Mouse (Mus musculus): ENCODE measurements around the gene Casq2. TPM values are rescaled to one million over a fixed set of nuclear protein-coding genes. Genes with fewer than 3 reads are reported as not detected.

Casq2 gene
- total and polyA plus RNA-seq, 3 experiments = not detected

DNA sequence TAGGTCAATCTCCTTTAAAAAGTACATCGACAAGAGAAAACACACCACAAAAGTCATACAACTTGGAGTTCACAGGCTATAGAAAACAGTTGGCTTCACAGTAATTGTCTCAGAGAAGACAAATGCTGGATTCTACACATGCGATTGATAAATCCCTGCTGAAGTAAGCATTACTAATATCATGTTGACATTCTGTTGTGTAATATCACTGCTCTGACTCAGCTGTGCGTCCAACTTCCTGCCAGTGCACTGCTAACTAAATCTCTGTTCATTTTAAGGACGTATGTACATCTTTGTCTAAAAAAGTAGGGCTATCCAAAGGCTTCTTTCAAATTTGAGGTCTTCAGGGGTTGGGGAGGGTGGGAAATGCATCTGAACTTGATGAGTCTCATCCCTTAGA, 101.2 kb downstream of the Casq2 start:
- TF ChIP-seq E2F4 (IDR thresholded peaks at IDR 0.05; ENCODE audit: borderline replicate concordance, low read depth, low read length) (no peak), NELFE (IDR thresholded peaks at IDR 0.05; ENCODE audit: low read depth, low read length) (no peak), RAD21 (IDR thresholded peaks at IDR 0.05; ENCODE audit: low read depth, low read length) (no peak), ZNF384 (IDR thresholded peaks at IDR 0.05; ENCODE audit: low read depth, low read length) (no peak), MAZ (IDR thresholded peaks at IDR 0.05; ENCODE audit: low read depth, low read length) (no peak), GABPA (IDR thresholded peaks at IDR 0.05; ENCODE audit: low read depth, low read length) (no peak), POLR2A (IDR thresholded peaks at IDR 0.05; ENCODE audit: control insufficient read depth in 1 of 2, insufficient read depth in 1 of 2, low read depth in 1 of 2, low read length in 2 of 2, poor library complexity in 1 of 2) (no peak)
- no peaks in the 10 kb centered on the region for H3K4me1 ChIP-seq (ENCODE audit: control insufficient read depth in 1 of 2, insufficient read depth in 2 of 2, low read length in 2 of 2)
- no peaks in the 10 kb centered on the region for H3K9me3 ChIP-seq (replicated peaks; ENCODE audit: insufficient read depth, low read length)
- no peaks in the 10 kb centered on the region for H3K36me3 ChIP-seq (ENCODE audit: control insufficient read depth in 1 of 2, insufficient read depth in 2 of 2, low read length in 2 of 2)
- DNase-seq (ENCODE audit: low read depth, low spot score) = no peak
- no peaks in the 10 kb centered on the region for H3K79me2 ChIP-seq (ENCODE audit: control insufficient read depth, insufficient read depth, low read length, poor library complexity)
- H3K4me3 ChIP-seq (ENCODE audit: control insufficient read depth in 1 of 2, insufficient read depth in 1 of 2, low read depth in 2 of 2, low read length in 2 of 2) = no peak overlapping the region
- no peak overlapping the region for H3K9ac ChIP-seq (ENCODE audit: control insufficient read depth, low read depth, low read length, poor library complexity, severe bottlenecking)
- H3K27ac ChIP-seq (ENCODE audit: control insufficient read depth, low read depth, low read length) = no peak overlapping the region
- H3K27me3 ChIP-seq (ENCODE audit: control insufficient read depth in 1 of 2, insufficient read depth in 2 of 2, low read length in 2 of 2) = no peaks in the 10 kb centered on the region

DNA sequence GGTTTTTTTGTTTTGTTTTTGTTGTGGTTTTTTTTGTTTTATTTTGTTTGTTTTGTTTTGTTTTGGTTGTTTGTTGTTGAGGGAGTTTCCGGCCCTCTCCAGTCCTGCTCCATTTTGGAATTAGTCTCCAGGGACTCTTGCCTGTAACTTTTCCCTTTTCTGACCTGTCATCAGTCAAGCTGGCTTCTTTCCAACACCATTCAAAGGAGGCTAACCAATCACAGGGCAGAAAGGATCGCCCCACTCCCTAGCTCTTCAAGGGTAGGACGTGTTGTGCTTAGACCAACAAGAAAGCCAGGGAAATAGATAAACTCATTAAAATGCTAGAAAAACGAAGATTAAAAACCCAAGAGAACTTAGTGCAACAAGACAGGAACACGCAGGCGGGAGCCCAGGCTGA, 102.8 kb downstream of the Casq2 start:
- Histone ChIP-seq H3K79me2 (ENCODE audit: control insufficient read depth, insufficient read depth, low read length, poor library complexity) (no peaks in the 10 kb centered on the region), H3K4me3 (ENCODE audit: control insufficient read depth in 1 of 2, insufficient read depth in 1 of 2, low read depth in 2 of 2, low read length in 2 of 2) (no peak overlapping the region), H3K9me3 (replicated peaks; ENCODE audit: insufficient read depth, low read length) (no peaks in the 10 kb centered on the region), H3K27ac (ENCODE audit: control insufficient read depth, low read depth, low read length) (no peak overlapping the region), H3K27me3 (ENCODE audit: control insufficient read depth in 1 of 2, insufficient read depth in 2 of 2, low read length in 2 of 2) (no peaks in the 10 kb centered on the region), H3K36me3 (ENCODE audit: control insufficient read depth in 1 of 2, insufficient read depth in 2 of 2, low read length in 2 of 2) (no peaks in the 10 kb centered on the region), H3K4me1 (ENCODE audit: control insufficient read depth in 1 of 2, insufficient read depth in 2 of 2, low read length in 2 of 2) (no peaks in the 10 kb centered on the region), H3K9ac (ENCODE audit: control insufficient read depth, low read depth, low read length, poor library complexity, severe bottlenecking) (no peak overlapping the region)
- DNase-seq (ENCODE audit: low read depth, low spot score) = no peak
- TF ChIP-seq CTCF (IDR thresholded peaks at IDR 0.05 in 2 of 3, conservative IDR thresholded peaks at IDR 0.05 in 1 of 3; ENCODE audit: control insufficient read depth in 1 of 3, insufficient read depth in 1 of 3, low read depth in 2 of 3, low read length in 3 of 3, poor library complexity in 1 of 3, severe bottlenecking in 1 of 3) (no peak), ZMIZ1 (IDR thresholded peaks at IDR 0.05; ENCODE audit: low read depth, low read length) (no peak), USF1 (IDR thresholded peaks at IDR 0.05; ENCODE audit: low read depth, low read length) (no peak), E2F4 (IDR thresholded peaks at IDR 0.05; ENCODE audit: borderline replicate concordance, low read depth, low read length) (no peak), CHD1 (IDR thresholded peaks at IDR 0.05; ENCODE audit: low read depth, low read length) (no peak), NRF1 (IDR thresholded peaks at IDR 0.05; ENCODE audit: insufficient read depth, low read depth, low read length, poor library complexity, severe bottlenecking) (no peak), MAX (IDR thresholded peaks at IDR 0.05; ENCODE audit: low read length) (no peak), EP300 (IDR thresholded peaks at IDR 0.05; ENCODE audit: low read depth in 1 of 2, low read length in 2 of 2) (no peak), POLR2AphosphoS5 (IDR thresholded peaks at IDR 0.05; ENCODE audit: borderline replicate concordance, low read depth, low read length) (no peak), TBP (IDR thresholded peaks at IDR 0.05; ENCODE audit: low read depth, low read length) (no peak), RAD21 (IDR thresholded peaks at IDR 0.05; ENCODE audit: low read depth, low read length) (no peak), MAFK (IDR thresholded peaks at IDR 0.05; ENCODE audit: borderline replicate concordance, low read depth, low read length) (no peak), UBTF (IDR thresholded peaks at IDR 0.05; ENCODE audit: borderline replicate concordance, insufficient read depth, low read depth, low read length) (no peak)

Measured in MEL (cell line).